Mouse (Mus musculus) liver, embryonic 18 days (tissue): ENCODE results near the gene Sall2. TPM values are rescaled to one million over a fixed set of nuclear protein-coding genes. Genes with fewer than 3 reads are reported as not detected.

ENCODE experiments used
- polyA plus RNA-seq: library from polyadenylated mRNA; depleted of rRNA; stranded (reverse); fragments of >200 nt; gene quantifications from 2 replicates; pipeline ENCODE4 v1.2.3, GENCODE M21; 2012; rRNA removed

Sall2 gene
- 1.3 TPM in 2 replicates for polyA plus RNA-seq

GRCm38 (mm10) chr14:52327910-52328812 lies at the start of gene Sall2:
Gene Sall2 (minus strand): TSS chr14:52328762.

GRCm38 (mm10) chr14:52356308-52356707 lies 27.7 kb upstream of the Sall2 start, which contains the start of gene Olfr1513:
Gene Olfr1513 (minus strand): TSS chr14:52356408.

GRCm38 (mm10) chr14:52304644-52305271 lies 23.8 kb downstream of the Sall2 start, which contains the start of gene Mettl3:
Gene Mettl3 (minus strand): TSS chr14:52305128.

GRCm38 (mm10) chr14:52278932-52279746 lies 49.4 kb downstream of the Sall2 start, which contains the start of the genes Tox4 and Rab2b:
Gene Tox4 (plus strand): TSS chr14:52279146.
Gene Rab2b (minus strand): TSS chr14:52279545.

Other genes starting within 250 kb of the Sall2 start
- 128 and 133 TPM in 2 replicates for gene Hnrnpc, start 224.7 kb downstream of the Sall2 start, polyA plus RNA-seq
- 0.91 and 1.1 TPM in 2 replicates for gene Rpgrip1, start 218.1 kb downstream of the Sall2 start, polyA plus RNA-seq
- 15.5 and 16.5 TPM in 2 replicates for gene Supt16, start 131.3 kb downstream of the Sall2 start, polyA plus RNA-seq
- 10.3 and 12.0 TPM in 2 replicates for gene Chd8, start 71.0 kb downstream of the Sall2 start, polyA plus RNA-seq
- gene Tox4, start 49.6 kb downstream of the Sall2 start, polyA plus RNA-seq: 10.3 and 11.0 TPM in 2 replicates
- 3.7 and 4.0 TPM in 2 replicates for gene Rab2b, start 49.2 kb downstream of the Sall2 start, polyA plus RNA-seq
- 10.9 and 11.1 TPM in 2 replicates for gene Mettl3, start 23.6 kb downstream of the Sall2 start, polyA plus RNA-seq
- gene Olfr1513, start 27.6 kb upstream of the Sall2 start, polyA plus RNA-seq: not detected in 2 replicates
- gene Olfr1512, start 50.4 kb upstream of the Sall2 start, polyA plus RNA-seq: not detected in 2 replicates
- not detected in 2 replicates for gene Olfr1511, start 68.6 kb upstream of the Sall2 start, polyA plus RNA-seq
- not detected in 2 replicates for gene Olfr1510, start 85.6 kb upstream of the Sall2 start, polyA plus RNA-seq
- not detected in 2 replicates for gene Olfr1509, start 114.2 kb upstream of the Sall2 start, polyA plus RNA-seq
- not detected in 2 replicates for gene Olfr1508, start 138.7 kb upstream of the Sall2 start, polyA plus RNA-seq
- not detected in 2 replicates for gene Olfr1507, start 167.0 kb upstream of the Sall2 start, polyA plus RNA-seq